Mouse (Mus musculus): ENCODE results near the gene Med16. TPM values are rescaled to one million over a fixed set of nuclear protein-coding genes. Genes with fewer than 3 reads are reported as not detected.

The Med16 gene
- total RNA-seq, 2 experiments from 2014 or later, result 57.7 to 59.3 TPM

DNA sequence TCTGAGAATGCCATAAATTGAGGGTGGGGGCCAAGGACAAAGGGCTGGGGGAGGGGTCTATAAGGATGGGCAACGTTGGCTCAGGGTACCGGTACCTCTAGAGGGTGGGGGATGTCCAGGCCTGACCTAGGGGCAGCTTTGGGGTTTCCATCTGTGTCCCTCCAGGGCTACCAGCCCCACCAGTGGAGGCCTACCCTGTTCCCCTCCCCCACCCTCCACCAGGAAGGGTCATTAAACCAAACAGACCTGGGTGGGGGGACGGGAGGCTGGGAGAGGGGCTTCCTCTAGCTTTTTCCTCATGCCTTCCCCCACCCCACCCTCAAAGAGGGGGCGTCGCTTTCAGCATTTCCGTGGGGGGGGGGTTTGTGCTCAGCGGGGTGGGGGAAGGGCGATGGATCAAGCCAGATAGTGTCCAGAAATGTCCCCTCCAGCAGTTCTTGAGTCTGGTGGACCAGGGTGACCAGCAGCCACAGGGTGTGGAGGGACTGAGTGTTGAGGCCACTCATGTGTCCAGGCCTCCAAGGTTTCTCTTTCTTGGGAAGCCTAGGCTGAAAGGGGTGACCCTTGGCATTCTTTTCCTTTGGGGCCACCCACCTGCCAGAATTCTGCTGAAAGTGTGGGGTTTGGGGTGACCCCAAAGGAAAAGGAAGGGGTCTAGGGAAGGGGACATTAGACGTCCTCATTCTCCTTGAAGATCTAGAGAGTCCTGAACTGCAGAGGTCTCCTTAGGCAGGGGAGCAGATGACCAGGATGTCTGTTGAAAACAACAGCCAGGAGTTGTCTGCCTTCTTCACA, 20.4 kb upstream of the Med16 start:
- DNase-seq (ENCODE audit: low spot score in 2 of 2), result no peak
- no peak for TF ChIP-seq CTCF (conservative IDR thresholded peaks at IDR 0.05)
- no peak overlapping the region for H3K4me3 ChIP-seq
- no peak overlapping the region for H3K27ac ChIP-seq

DNA sequence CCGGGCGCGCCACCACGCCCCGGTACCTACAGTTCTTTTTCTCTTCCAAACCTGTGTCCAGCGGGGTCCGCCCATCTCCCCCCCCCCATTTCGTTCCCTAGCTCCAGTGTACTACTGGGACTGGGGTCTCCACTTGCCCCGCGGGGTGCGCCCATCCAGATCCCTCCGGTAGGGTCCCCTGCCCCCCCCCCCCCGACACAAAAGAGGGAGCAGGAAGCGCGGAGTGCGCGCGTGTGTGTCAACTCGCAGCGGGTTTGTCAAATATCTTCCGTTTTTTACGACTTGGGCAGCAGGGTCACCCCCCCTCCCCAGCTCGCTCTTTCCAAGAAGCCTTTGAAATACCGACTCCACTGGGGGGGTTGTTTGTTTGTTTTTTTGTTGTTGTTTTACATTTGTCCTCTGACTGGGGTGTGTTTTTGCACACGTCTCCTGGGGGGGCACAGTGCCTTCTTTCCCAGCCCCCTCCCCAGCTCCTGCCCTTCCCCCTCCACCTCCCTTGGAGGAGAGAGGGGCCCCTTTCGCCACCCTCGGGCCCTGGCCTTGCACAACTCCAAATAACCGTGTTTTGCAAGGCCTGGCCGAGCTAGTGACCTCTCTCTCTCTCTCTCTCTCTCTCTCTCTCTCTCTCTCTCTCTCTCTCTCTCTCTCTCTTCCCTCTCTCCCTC, 19.4 kb upstream of the Med16 start:
- Histone ChIP-seq H3K27ac (peak overlapping the region; percentile 96), H3K4me3 (peak overlapping the region; percentile 90)
- TF ChIP-seq CTCF (conservative IDR thresholded peaks at IDR 0.05), result no peak

DNA sequence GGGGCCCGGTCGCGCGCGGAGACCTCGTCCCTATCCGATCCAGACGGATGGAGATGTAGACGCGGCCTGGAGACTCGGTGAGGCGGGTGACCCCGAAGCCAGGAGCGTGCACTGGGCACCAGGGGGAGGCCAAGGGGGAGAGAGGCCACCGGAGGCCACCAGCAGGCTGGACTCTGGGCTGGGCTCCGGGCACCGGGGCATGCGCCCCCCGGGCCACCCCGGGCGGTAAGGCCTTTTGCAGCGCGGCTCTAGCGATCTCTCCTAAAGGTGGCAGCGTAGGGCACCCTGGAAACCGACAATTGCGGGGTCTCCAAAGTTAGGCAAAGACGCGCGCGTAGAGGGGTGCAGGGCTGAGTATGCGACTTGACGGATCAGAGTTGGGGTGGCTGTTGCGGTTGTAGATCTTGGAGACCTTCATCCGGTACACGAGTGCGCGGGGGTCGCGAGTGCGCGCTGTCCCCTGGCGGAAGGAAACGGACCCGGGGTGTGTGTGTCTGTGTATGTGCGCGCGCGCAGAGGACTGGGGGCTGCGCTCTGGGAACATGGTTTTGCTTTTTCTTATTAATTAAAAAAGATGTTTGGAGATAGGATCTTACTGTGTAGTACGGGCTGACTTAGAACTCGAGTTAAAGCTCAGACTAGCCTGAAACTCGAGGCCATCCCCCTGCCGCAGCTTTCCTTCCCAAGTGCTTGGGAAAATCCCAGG, 18.8 kb upstream of the Med16 start:
- peak overlapping the region; percentile 90 for H3K4me3 ChIP-seq
- TF ChIP-seq CTCF (conservative IDR thresholded peaks at IDR 0.05), result peak; percentile 52
- H3K27ac ChIP-seq, result peak overlapping the region; percentile 96
- peak in 1 of 2 experiments; percentile 53 for DNase-seq (ENCODE audit: low spot score in 2 of 2)

More for the DNA sequence above, 19.4 kb upstream of the Med16 start:
- DNase-seq (ENCODE audit: low spot score in 2 of 2), result no peak

DNA sequence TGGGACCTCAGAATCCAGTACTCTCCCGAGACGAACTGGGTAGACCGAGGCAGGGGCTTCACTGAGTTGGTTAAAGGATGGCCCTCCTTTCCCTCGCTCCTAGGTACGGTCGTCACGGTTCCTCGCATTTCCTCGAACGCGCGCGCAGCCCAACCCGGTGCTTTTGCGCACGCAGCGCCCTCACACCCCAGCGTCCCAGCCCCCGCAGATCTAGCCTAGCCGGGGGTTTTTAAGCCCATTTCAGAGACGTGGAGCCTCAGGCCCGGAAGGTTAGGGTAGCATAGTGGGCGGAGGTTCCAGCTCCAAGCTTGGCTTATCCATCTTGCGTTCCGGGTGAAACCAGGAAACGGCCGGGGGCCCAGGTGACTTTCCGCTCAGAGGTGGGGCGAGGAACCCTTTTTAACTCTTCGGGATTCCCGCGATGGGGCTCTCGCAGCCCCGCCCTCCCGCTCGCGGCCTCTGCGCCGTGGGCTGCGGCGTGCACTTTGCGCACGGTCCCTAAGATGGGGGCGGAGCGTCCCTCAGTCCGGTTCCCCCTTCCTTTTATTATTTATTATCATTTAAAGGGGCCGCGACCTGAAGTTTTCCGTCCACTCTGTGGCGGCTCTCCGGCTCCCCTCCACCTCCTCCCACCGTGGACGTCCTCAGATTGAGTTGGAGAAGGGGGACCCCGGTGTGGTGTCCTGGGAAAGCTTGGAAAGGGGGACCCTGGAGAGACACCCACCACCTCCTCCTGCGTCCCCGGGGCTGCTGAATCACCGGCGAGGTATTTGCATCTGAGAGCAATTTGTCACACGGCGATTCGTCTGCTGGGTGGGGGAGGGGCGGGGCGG, 18.0 kb upstream of the Med16 start, which contains the start of gene Arid3a:
Arid3a (plus strand) TSS at position 553 of the 833 bp plus-strand sequence.
- peak within 1 kb of the TSS; percentile 96 for H3K27ac ChIP-seq
- peak within 1 kb of the TSS; percentile 90 for H3K4me3 ChIP-seq
- TF ChIP-seq CTCF (conservative IDR thresholded peaks at IDR 0.05), result no peak
- DNase-seq (ENCODE audit: low spot score in 2 of 2), result peak; percentile 79 to 87

DNA sequence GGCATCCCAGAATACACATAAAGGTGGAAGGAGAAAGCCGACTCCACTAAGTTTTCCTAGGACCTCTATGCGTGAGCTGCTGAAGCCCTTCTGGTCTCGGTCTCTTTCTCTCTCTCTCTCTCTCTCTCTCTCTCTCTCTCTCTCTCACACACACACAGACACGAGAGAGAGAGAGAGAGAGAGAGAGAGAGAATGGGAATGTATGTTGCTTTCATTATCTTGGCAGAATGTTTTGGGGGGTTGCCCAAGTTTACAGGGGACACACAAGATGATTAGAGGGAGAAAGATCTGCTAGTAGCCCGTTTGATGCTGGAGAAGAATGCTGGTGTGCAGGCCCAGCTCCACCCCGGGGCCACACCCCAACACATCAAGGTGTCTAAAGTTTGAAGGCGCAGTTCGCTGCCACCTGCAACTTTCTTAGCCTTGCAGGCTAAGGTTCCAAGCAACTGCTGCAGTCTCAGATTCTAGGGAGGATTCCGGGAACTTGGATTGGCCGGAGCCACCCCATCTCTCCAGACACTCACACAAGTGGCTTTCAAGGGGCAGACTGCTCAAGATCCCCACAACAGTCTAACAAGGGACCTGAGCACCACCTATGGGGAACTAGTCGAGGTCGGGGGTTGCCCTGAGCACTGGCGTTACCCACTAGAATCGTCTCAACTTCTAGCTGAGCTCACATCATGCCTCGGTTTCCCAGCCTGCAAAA, 17.2 kb upstream of the Med16 start:
- H3K27ac ChIP-seq, result peak overlapping the region; percentile 96

DNA sequence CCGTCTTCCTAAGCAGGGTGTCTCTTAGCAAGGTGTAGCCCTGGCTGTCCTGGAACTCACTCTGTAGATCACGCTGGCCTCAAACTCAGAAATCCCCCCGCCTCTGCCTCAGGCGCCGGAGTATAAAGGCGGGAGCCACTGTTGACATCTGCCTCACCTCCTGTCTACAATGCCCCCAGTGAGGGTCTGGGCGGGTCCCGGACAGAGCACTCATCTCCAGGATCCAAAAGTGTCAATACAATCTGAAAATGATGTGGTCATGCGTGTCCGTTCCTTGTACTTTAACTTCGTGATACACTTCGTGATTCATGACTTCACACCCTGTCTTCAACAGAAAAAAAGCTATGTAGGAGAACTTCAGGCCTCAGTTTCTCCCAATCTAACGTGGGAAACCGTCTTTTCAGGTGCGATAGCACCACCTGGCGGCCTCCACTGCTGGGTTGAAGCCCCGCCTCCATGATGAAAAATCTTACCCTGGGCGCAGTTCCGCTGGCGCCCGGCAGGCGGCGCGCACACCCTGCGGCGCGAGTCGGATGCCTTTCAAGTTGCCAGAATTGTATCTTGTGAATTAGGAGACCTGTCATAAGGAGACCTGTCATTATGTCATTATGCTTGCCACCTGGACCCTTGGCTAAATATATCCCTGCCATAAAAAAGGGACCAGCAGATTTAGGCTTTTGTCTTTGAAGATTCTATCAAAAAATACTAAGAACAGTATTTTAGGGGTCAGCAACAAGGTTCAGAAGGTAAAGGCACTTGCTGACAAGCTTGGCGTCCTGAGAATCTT, 16.5 kb upstream of the Med16 start:
- DNase-seq (ENCODE audit: low spot score in 2 of 2), result peak; percentile 92 to 98
- Histone ChIP-seq H3K4me3 (no peak overlapping the region), H3K27ac (peak overlapping the region; percentile 96; the same call in 1 of the 2 replicates)
- TF ChIP-seq CTCF (conservative IDR thresholded peaks at IDR 0.05), result peak; percentile 100

More for the DNA sequence above, 17.2 kb upstream of the Med16 start:
- DNase-seq (ENCODE audit: low spot score in 2 of 2), result no peak
- TF ChIP-seq CTCF (conservative IDR thresholded peaks at IDR 0.05), result no peak
- peak overlapping the region; percentile 90 for H3K4me3 ChIP-seq

DNA sequence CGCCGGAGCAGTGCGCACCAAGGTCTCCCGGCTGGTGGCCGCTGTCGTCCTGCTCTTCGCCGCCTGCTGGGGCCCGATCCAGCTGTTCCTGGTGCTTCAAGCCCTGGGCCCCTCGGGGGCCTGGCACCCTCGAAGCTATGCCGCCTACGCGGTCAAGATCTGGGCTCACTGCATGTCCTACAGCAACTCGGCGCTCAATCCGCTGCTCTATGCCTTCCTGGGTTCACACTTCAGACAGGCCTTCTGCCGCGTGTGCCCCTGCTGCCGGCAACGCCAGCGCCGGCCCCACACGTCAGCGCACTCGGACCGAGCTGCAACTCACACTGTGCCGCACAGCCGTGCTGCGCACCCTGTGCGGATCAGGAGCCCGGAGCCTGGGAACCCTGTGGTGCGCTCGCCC, 12.8 kb upstream of the Med16 start:
- peak overlapping the region; percentile 32 for H3K4me3 ChIP-seq
- no peak for TF ChIP-seq CTCF (conservative IDR thresholded peaks at IDR 0.05)
- no peak for DNase-seq (ENCODE audit: low spot score in 2 of 2)
- H3K27ac ChIP-seq, result no peak overlapping the region

DNA sequence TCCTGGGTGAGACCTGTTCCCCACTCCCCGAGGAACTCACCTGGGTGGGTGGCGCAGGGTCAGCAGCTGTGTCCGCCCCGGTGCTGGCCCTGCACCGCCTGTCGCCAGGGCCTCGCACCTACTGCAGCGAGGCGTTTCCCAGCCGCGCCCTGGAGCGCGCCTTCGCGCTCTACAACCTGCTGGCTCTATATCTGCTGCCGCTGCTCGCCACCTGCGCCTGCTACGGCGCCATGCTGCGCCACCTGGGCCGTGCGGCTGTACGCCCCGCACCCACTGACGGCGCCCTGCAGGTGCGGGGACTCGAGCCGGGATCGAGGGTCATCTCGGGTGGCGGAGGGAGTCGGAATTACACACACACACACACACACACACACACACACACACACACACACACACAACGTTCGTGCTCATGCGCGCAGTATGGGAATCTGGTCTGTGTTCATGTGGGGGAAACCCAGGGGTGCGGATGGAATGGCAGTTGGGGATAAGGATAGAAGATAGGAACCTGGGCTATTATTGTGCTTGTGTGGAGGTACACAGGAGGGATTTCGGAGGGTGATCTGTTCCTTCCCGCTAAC, 12.3 kb upstream of the Med16 start, which contains the start of gene R3hdm4:
R3hdm4 (minus strand) TSS at position 251 of the 578 bp plus-strand sequence.
- no peak for DNase-seq (ENCODE audit: low spot score in 2 of 2)
- TF ChIP-seq CTCF (conservative IDR thresholded peaks at IDR 0.05), result no peak
- H3K27ac ChIP-seq, result no peak within 1 kb of the TSS
- peak within 1 kb of the TSS; percentile 42 for H3K4me3 ChIP-seq

DNA sequence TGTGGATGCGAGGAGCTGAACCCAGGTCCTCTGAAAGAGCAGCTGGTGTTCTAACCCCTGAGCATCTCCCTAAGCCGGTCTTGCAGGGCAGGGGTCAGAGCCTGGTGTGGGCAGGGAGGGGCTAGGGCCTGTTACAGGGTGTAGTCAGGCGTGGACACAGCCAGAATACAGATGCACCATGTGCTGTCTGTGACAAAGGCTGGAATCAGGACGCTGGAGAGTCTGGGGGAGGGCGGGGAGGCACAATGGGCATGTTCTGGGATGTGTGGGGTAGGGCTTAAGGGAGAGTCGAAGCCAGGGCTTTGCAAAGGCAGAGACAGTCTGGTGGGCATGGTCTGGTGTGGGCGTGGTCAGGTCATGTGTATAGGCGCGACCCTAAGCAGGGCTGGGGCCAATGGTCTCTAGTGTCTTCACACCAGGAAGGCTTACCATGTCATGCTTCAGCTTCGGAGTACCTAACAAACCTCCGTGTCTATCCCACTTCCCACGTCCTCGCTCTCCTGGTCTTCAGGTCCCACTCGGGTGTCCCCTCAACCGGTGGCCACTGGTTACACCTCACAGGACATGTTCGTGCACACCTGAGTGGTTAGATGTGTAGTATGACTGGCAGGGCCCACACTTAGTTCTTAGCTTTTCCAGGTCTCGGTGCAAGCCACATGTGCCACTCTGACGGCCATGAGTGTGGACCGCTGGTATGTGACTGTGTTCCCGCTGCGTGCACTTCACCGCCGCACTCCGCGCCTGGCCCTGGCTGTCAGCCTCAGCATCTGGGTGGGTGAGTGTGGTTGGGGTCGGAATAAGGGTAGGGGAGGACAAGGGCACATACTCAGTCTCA, 11.6 kb upstream of the Med16 start:
- no peak for DNase-seq (ENCODE audit: low spot score in 2 of 2)
- Histone ChIP-seq H3K27ac (no peak overlapping the region), H3K4me3 (peak overlapping the region; percentile 42; the same call in 1 of the 2 replicates)
- TF ChIP-seq CTCF (conservative IDR thresholded peaks at IDR 0.05), result no peak
